Mouse (Mus musculus) ES-Bruce4 (cell line): ENCODE measurements around the gene Atf2. TPM values are rescaled to one million over a fixed set of nuclear protein-coding genes. Genes with fewer than 3 reads are reported as not detected.
"Not testable (repeated sequence)": the region's sequence is repeated elsewhere in the genome, so short reads cannot be mapped to it uniquely, and the experiment has no call there.

ENCODE experiments used
- H3K27ac ChIP-seq: 2 replicates; pipeline ENCODE4 v1.5.1; 2012; ENCODE audit warnings: low read length, inconsistent platforms; ENCODE audit not compliant: insufficient read depth
- H3K27me3 ChIP-seq: 2 replicates; pipeline ENCODE4 v1.6.1; 2012; ENCODE audit warnings: mild to moderate bottlenecking, low read length, inconsistent platforms; ENCODE audit not compliant: control insufficient read depth, poor library complexity, insufficient read depth, severe bottlenecking
- H3K36me3 ChIP-seq: 2 replicates; pipeline ENCODE4 v1.6.1; 2012; ENCODE audit warnings: inconsistent platforms, mild to moderate bottlenecking, low read length, moderate library complexity; ENCODE audit not compliant: control insufficient read depth, poor library complexity, insufficient read depth, severe bottlenecking
- H3K4me1 ChIP-seq: one replicate; pipeline ENCODE4 v1.8.1; 2011; ENCODE audit warnings: low read length; ENCODE audit not compliant: control insufficient read depth, insufficient read depth
- H3K4me3 ChIP-seq: 2 replicates; pipeline ENCODE4 v1.5.1; 2011; ENCODE audit warnings: low read depth, mild to moderate bottlenecking, low read length
- H3K9ac ChIP-seq: 2 replicates; pipeline ENCODE4 v1.6.1; 2012; ENCODE audit warnings: low read depth, mild to moderate bottlenecking, inconsistent platforms; ENCODE audit not compliant: poor library complexity, severe bottlenecking
- H3K9me3 ChIP-seq: replicated peaks from 2 replicates; pipeline ENCODE4 v1.6.1; 2012; ENCODE audit warnings: mild to moderate bottlenecking, low read length, inconsistent platforms; ENCODE audit not compliant: control insufficient read depth, poor library complexity, insufficient read depth, severe bottlenecking
- CTCF ChIP-seq: IDR thresholded peaks from one replicate; pipeline ENCODE4 v1.8.1; 2011; ENCODE audit warnings: low read depth, low read length
- EP300 ChIP-seq: IDR thresholded peaks from 2 replicates; pipeline ENCODE4 v1.6.1; 2011; ENCODE audit warnings: low read depth, low read length; ENCODE audit not compliant: insufficient read depth
- POLR2A ChIP-seq: IDR thresholded peaks from one replicate; pipeline ENCODE4 v1.8.1; 2011; ENCODE audit warnings: low read length; ENCODE audit not compliant: insufficient read depth
- polyA plus RNA-seq: library from polyadenylated mRNA; stranded (reverse); fragments of >200 nt; gene quantifications from 2 replicates; pipeline ENCODE4 v1.2.4, GENCODE M21; 2011; ENCODE audit warnings: low read depth; ENCODE audit not compliant: missing spikeins, insufficient read depth, insufficient read length

Gene Atf2
- polyA plus RNA-seq, 1 experiment, result 95.1 TPM

- peaks cover 33% of the 10 kb centered on the region for H3K36me3 ChIP-seq
- TF ChIP-seq EP300 (no peak), CTCF (no peak), POLR2A (no peak)
- no peak overlapping the region for H3K4me3 ChIP-seq
- no peaks in the 10 kb centered on the region for H3K4me1 ChIP-seq
- H3K27ac ChIP-seq, result no peak overlapping the region
- no peak overlapping the region for H3K9ac ChIP-seq
- no peaks in the 10 kb centered on the region for H3K9me3 ChIP-seq
- no peaks in the 10 kb centered on the region for H3K27me3 ChIP-seq
These were observed 16.7 kb upstream of the Atf2 start for GRCm38 (mm10) chr2:73909116-73909515.

GRCm38 (mm10) chr2:73904679-73905078 lies 12.2 kb upstream of the Atf2 start:
- H3K36me3 ChIP-seq, result peaks cover 31% of the 10 kb centered on the region
- not testable (repeated sequence) for H3K27me3 ChIP-seq, H3K9ac ChIP-seq, H3K9me3 ChIP-seq, H3K4me1 ChIP-seq, H3K27ac ChIP-seq, H3K4me3 ChIP-seq

DNA sequence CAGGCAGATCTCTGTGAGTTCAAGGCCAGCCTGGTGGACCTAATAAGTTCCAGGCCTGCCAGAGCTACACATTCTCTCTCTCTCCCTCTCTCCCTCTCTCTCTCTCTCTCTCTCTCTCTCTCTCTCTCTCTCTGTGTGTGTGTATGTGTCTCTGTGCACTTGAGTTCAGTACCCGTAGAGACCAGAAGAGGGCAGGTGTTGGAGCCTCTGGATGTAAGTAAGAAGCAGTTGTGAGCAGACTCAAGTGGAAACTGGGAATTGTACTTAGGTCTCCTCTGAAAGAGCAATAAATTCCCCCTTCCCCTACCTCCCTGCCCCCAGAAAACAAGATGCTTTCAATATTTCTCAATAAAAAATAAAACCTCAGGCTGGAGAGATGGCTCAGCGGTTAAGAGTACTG lies 11.1 kb upstream of the Atf2 start:
- no peak for TF ChIP-seq EP300
- H3K9me3 ChIP-seq, result no peaks in the 10 kb centered on the region
- H3K4me1 ChIP-seq, result no peaks in the 10 kb centered on the region
- no peak overlapping the region for H3K9ac ChIP-seq
- no peaks in the 10 kb centered on the region for H3K27me3 ChIP-seq
- H3K4me3 ChIP-seq, result no peak overlapping the region
- H3K36me3 ChIP-seq, result peaks cover 21% of the 10 kb centered on the region
- H3K27ac ChIP-seq, result no peak overlapping the region

DNA sequence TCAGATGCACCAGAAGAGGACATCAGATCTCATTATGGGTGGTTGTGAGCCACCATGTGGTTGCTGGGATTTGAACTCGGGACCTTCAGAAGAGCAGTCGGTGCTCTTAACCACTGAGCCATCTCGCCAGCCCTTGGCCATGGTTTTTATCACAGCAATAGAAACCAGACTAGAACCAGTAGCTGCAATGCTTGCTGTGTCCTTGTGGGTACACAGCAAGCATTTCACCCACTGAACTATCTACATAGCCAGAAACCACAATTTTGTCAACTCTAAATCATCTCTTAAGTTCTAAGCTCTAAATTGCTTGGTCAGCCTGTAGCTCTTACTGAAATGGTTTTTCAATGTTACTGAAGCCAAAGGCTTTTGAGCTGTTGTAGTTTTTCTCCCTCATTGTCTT lies 9.9 kb upstream of the Atf2 start:
- H3K27ac ChIP-seq, H3K27me3 ChIP-seq, H3K9ac ChIP-seq, H3K36me3 ChIP-seq, H3K9me3 ChIP-seq, H3K4me3 ChIP-seq, H3K4me1 ChIP-seq: not testable (repeated sequence)

GRCm38 (mm10) chr2:73901169-73901568 lies 8.7 kb upstream of the Atf2 start:
- TF ChIP-seq EP300 (no peak), POLR2A (no peak), CTCF (no peak)
- no peak overlapping the region for H3K27ac ChIP-seq
- H3K36me3 ChIP-seq, result no peaks in the 10 kb centered on the region; the same call in 1 of the 2 replicates
- no peaks in the 10 kb centered on the region for H3K4me1 ChIP-seq
- no peak overlapping the region for H3K4me3 ChIP-seq
- H3K9me3 ChIP-seq, result no peaks in the 10 kb centered on the region
- no peaks in the 10 kb centered on the region for H3K27me3 ChIP-seq
- no peak overlapping the region for H3K9ac ChIP-seq

DNA sequence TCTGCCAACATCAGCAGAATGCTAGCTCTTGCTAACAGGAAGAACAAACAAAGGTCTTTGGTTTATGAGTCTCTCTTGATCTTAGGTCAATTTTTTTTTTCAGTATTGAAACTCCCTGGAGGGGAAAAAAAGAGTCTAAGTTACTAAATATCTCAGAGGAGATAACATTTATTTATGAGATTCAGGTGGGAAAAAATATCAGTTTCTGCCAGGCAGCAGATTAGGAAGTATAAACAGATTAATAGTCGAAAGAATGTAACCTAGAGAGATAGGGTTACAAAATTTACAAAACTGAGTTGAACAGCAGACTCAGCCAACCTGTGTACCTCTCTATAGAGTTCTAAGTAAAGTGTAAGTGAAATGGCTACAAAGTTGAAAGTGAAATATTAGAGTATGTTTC lies 7.9 kb upstream of the Atf2 start:
- no peaks in the 10 kb centered on the region for H3K36me3 ChIP-seq
- no peaks in the 10 kb centered on the region for H3K27me3 ChIP-seq
- no peak overlapping the region for H3K9ac ChIP-seq
- no peak overlapping the region for H3K27ac ChIP-seq
- TF ChIP-seq CTCF, result no peak
- TF ChIP-seq EP300, result no peak
- no peak for TF ChIP-seq POLR2A
- H3K9me3 ChIP-seq, result no peaks in the 10 kb centered on the region
- no peaks in the 10 kb centered on the region for H3K4me1 ChIP-seq
- H3K4me3 ChIP-seq, result no peak overlapping the region

DNA sequence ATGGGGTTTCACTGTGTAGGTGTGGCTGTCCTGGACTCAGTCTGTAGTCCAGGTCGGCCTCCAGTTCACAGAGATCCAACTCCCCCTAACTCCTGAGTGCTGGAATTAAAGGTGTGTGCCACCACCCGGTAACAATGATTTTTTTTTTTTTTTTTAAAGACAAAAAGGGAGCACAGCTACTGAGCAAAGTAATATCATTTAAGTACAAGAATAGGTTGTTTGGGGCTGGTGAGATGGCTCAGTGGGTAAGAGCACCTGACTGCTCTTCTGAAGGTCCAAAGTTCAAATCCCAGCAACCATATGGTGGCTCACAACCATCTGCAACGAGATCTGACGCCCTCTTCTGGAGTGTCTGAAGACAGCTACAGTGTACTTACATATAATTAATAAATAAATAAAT lies 4.5 kb upstream of the Atf2 start:
- H3K9ac ChIP-seq, H3K9me3 ChIP-seq, H3K4me3 ChIP-seq, H3K36me3 ChIP-seq, H3K4me1 ChIP-seq, H3K27me3 ChIP-seq, H3K27ac ChIP-seq: not testable (repeated sequence)
